Mouse (Mus musculus) testis, adult 2 months (tissue): ENCODE measurements around the gene Ndrg3. TPM values are rescaled to one million over a fixed set of nuclear protein-coding genes. Genes with fewer than 3 reads are reported as not detected.

ENCODE experiments used
- H3K27ac ChIP-seq: fragments of 200-500 bp; 2 replicates; pipeline ENCODE4 v1.5.1; 2012; ENCODE audit warnings: low read depth, low read length; ENCODE audit not compliant: control insufficient read depth, insufficient read depth
- H3K27me3 ChIP-seq: fragments of 200-500 bp; 2 replicates; pipeline ENCODE4 v1.6.1; 2012; ENCODE audit warnings: mild to moderate bottlenecking, low read length, moderate library complexity; ENCODE audit not compliant: control insufficient read depth, insufficient read depth
- H3K36me3 ChIP-seq: fragments of 200-500 bp; 2 replicates; pipeline ENCODE4 v1.6.1; 2012; ENCODE audit warnings: mild to moderate bottlenecking, low read length; ENCODE audit not compliant: control insufficient read depth, insufficient read depth
- H3K4me1 ChIP-seq: fragments of 200-500 bp; 2 replicates; pipeline ENCODE4 v1.6.1; 2012; ENCODE audit warnings: low read length; ENCODE audit not compliant: control insufficient read depth, insufficient read depth
- H3K4me3 ChIP-seq: fragments of 200-500 bp; 2 replicates; pipeline ENCODE4 v1.5.1; 2012; ENCODE audit warnings: low read depth, mild to moderate bottlenecking, low read length, moderate library complexity, mixed read lengths; ENCODE audit not compliant: control insufficient read depth
- CTCF ChIP-seq: fragments of 200-500 bp; IDR thresholded peaks from 2 replicates; pipeline ENCODE4 v1.5.1; 2012; ENCODE audit warnings: low read depth, mild to moderate bottlenecking, inconsistent platforms, low read length, moderate library complexity; ENCODE audit not compliant: control insufficient read depth, insufficient read depth, insufficient replicate concordance
- POLR2A ChIP-seq: fragments of 200-500 bp; IDR thresholded peaks from 2 replicates; pipeline ENCODE4 v1.6.1; 2012; ENCODE audit warnings: low read depth, mild to moderate bottlenecking, inconsistent platforms, low read length, moderate library complexity; ENCODE audit not compliant: control insufficient read depth
- polyA plus RNA-seq: library from polyadenylated mRNA; depleted of rRNA; stranded (reverse); fragments of >200 nt; gene quantifications from 2 replicates; pipeline ENCODE4 v1.2.3, GENCODE M21; 2012; rRNA removed

The Ndrg3 gene
- polyA plus RNA-seq: 344 and 368 TPM in 2 replicates

DNA sequence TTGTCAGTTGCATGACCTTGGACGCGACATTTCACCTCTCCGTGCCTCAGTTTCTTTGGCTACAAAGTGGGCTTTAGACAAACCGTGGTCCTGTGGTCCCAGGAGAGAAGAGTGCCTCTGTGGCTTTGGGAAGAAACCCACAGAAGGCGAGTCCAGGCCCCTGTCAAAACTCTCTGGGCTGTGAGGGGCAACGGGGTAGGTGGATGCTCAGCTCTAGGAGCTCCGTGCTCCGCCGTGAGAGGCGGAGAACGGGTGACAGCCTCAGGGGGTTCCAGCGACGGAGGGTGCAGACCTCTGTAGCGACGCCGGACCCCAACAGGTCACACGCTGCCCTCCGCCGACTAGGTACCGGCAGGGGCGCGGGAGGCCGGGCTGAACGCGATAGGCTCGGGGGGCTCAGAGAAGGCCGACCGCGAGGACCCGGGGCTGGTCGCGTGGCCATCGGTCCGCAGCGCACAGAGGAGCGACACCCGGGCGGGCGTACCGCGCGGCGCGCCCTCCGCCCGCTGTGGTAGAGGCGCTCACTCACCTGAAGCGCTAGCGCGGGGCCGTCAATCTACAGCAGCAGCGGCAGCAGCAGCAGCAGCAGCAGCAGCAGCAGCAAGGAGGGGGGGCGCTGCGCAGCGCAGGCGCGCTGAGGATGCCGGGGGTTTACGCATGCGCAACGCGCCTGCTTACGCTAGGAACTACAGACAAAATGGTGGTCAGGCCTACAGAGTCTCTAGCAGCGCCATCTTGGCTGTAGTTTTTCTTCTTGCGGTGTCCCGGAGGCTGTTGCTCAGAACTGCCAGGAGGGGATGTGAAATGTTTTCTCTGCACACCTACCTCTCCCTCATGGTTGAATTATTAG lies at the start of gene Ndrg3:
Gene Ndrg3 (minus strand): TSS at position 587 of the 850 bp plus-strand sequence.
- no peaks in the 10 kb centered on the region; the same call in 1 of the 2 replicates for H3K36me3 ChIP-seq
- TF ChIP-seq POLR2A: peak; percentile 80
- peak; percentile 24; the same call in 1 of the 2 replicates for TF ChIP-seq CTCF
- peak within 1 kb of the TSS; percentile 88 for H3K27ac ChIP-seq
- H3K27me3 ChIP-seq: no peaks in the 10 kb centered on the region
- H3K4me3 ChIP-seq: peak within 1 kb of the TSS; percentile 94
- peaks cover 7% of the 10 kb centered on the region for H3K4me1 ChIP-seq

DNA sequence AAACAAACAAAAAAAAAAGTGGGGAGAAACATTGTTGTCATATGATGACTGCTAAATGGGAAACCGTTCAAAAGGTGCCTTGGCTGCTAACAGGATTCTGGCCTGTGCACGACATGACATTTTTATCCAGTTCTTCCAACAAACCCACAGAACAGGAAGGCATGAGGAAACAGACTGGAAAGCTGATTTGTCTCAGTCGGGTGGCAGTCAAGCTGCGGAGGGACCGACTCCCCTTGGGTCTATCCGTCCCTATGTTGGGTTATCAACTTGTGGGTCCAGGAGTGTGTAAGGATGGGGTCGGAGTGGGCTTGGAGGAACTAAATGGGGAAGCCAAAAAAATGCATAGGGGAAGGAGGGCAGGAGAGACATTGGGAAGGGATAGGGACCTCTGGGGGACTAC lies 49.6 kb upstream of the Ndrg3 start:
- Histone ChIP-seq H3K27ac (no peak overlapping the region), H3K27me3 (no peaks in the 10 kb centered on the region), H3K4me3 (no peak overlapping the region), H3K4me1 (peaks cover 11% of the 10 kb centered on the region), H3K36me3 (no peaks in the 10 kb centered on the region)
- no peak for TF ChIP-seq CTCF

DNA sequence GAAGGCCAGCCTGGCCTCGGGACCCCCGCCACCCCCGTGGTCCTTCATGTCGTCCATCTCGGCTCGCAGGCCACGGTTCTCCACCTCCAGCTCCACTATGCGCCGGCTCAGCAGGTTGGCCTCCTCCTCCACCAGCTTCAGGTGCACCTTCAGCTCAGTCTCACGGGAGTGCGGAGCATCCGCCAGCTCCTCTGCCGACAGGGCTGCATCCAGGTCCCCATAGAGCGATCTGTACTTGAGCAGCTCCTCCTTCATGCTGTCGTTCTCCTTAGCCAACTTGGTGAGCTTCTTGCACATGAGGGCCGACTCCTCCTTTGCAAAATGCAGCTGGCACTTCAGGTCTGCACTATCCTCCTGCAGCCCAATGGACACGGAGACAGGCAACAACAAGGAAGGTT lies 48.8 kb upstream of the Ndrg3 start:
- Histone ChIP-seq H3K27me3 (no peaks in the 10 kb centered on the region), H3K36me3 (no peaks in the 10 kb centered on the region), H3K4me1 (peaks cover 11% of the 10 kb centered on the region), H3K27ac (no peak overlapping the region), H3K4me3 (no peak overlapping the region; the same call in 1 of the 2 replicates)
- no peak for TF ChIP-seq CTCF
- TF ChIP-seq POLR2A: no peak

DNA sequence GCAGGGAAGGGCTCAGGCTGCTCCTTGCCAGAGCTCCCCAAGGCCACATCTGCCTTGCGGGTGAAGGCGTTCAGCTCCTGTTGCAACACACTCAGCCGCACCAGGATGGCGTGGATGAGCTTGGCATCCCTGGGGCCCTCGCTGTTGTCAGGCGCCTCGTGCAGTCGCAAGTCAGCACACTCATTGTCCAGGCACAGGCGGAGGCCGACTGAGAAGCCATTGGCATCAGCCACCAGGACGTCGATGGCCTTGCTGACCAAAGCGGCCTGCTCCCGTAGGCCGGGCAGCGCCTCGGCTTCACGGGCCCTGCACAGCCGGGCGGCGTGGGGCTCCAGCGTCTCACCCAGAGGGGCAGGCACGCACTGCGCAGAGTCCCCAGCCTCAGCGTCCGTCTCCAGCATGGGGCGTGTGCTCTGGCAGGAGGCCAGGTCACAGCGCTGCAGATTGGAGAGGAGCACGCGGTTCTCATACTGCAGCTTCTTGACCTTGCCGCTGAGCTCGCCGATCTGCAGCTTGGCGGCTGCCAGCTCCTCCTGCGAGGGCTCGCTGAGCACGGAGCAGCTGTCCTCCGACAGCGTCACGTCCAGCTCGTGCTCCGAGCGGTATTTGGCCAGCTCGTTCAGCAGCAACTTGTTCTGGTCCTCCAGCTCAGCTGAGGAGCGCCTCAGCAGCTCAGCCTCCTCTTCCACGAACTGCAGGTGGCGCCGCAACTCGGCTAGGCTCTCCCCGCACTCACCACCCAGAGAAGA lies 48.2 kb upstream of the Ndrg3 start:
- H3K4me3 ChIP-seq: peak overlapping the region; percentile 5
- no peaks in the 10 kb centered on the region for H3K27me3 ChIP-seq
- TF ChIP-seq POLR2A (no peak; the same call in 1 of the 2 replicates), CTCF (no peak)
- peak overlapping the region; percentile 15; the same call in 1 of the 2 replicates for H3K27ac ChIP-seq
- H3K36me3 ChIP-seq: no peaks in the 10 kb centered on the region
- H3K4me1 ChIP-seq: peaks cover 11% of the 10 kb centered on the region

DNA sequence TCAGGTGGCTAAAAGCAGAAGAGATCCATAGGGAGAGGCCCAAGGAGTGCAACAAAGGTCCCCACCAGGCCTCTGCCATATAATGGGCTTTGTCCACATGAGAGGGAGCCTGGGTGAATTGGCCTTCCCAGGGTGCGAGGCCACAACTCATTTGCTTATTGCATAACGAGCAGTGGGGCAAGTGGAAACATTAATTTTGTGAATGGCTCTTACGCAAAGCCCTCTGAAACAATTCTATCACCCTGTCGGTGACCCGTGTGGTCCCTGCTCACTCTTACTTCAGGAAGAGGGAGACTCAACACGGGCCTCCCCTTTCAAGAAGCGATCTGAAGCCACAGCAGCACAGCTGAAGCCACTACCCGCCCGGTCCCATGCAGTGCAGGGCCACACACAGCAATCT lies 45.4 kb upstream of the Ndrg3 start:
- peaks cover 11% of the 10 kb centered on the region for H3K4me1 ChIP-seq
- no peak overlapping the region for H3K4me3 ChIP-seq
- no peak overlapping the region for H3K27ac ChIP-seq
- TF ChIP-seq CTCF (no peak), POLR2A (no peak)
- H3K36me3 ChIP-seq: no peaks in the 10 kb centered on the region
- H3K27me3 ChIP-seq: no peaks in the 10 kb centered on the region

DNA sequence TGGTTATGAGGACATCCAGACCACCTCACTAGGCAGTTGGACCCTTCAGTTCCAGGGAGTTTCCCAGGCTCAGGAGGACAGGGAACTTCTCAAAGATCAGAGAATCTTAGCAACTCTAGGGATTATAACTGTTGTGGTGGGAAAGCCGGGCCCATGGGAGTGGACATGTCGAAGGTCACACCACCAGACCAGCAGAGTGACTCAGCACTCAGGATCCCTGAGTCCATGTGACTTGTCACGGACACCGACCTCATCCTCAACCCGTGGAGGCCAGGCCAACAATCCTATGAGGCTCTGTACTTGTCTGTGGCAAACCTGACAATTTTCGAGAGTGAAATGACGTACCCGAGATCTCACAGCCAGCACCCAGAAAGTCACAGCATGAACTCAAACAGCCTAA lies 44.5 kb upstream of the Ndrg3 start:
- H3K36me3 ChIP-seq: no peaks in the 10 kb centered on the region
- TF ChIP-seq POLR2A: no peak
- TF ChIP-seq CTCF: no peak

DNA sequence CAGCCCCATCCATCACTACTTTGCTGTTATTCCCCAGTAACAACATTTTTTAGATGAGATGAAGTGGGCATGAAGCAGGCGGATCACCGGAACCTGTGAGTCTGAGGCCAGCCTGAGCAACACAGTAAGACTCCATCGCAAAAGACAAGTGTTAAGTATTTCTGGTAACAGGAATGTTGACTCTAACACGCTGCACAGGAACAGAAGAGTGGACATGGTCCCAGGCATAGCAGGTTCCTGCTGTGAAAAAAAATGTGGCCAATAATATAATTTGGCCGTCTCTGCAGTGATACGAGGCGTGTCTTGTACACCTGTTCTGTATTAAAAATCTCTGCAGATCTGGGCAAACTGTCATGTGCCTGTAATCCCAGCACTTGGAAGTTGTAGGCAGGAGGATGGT lies 43.5 kb upstream of the Ndrg3 start:
- no peaks in the 10 kb centered on the region for H3K27me3 ChIP-seq
- no peak overlapping the region for H3K27ac ChIP-seq
- TF ChIP-seq POLR2A (no peak), CTCF (no peak)
- H3K4me1 ChIP-seq: peaks cover 5% of the 10 kb centered on the region
- no peak overlapping the region for H3K4me3 ChIP-seq
- H3K36me3 ChIP-seq: no peaks in the 10 kb centered on the region

More for the DNA sequence above, 44.5 kb upstream of the Ndrg3 start:
- Histone ChIP-seq H3K27me3 (no peaks in the 10 kb centered on the region), H3K4me1 (peaks cover 11% of the 10 kb centered on the region), H3K4me3 (no peak overlapping the region), H3K27ac (no peak overlapping the region)
